Mouse (Mus musculus): Measurements from ENCODE around the gene Il11ra1. TPM values are rescaled to one million over a fixed set of nuclear protein-coding genes. Genes with fewer than 3 reads are reported as not detected.
A peak's percentile ranks its signal among the peaks of the same experiment; 100 is the strongest.

Gene Il11ra1
- polyA plus RNA-seq, 1 experiment = 32.5 TPM

DNA sequence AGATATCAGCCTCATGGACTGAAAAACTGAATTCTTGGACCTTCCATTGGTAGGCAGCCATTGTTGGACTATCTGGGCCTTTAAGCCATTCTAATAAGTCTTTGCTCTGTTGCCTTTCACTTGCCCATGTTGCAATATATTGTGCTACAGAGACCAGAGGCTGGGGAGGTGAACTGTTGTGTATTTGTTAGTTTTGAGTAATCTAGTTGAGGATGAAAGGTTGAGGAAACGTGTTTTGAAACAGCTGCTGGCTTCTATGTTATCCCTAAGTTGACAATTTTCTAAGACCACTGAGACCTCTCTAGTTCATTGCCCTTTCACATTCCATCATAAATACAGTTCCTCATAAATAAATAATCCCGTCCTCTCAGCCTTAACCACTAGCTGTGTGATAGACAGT, 44.3 kb downstream of the Il11ra1 start:
- DNase-seq (ENCODE audit: low read depth) = no peak
- TF ChIP-seq CTCF (IDR thresholded peaks at IDR 0.05; ENCODE audit: borderline replicate concordance, extremely low read depth, insufficient read depth, insufficient read length) (no peak), POLR2A (IDR thresholded peaks at IDR 0.05; ENCODE audit: borderline replicate concordance, extremely low read depth, insufficient read depth, insufficient read length, poor library complexity, severe bottlenecking) (no peak)

DNA sequence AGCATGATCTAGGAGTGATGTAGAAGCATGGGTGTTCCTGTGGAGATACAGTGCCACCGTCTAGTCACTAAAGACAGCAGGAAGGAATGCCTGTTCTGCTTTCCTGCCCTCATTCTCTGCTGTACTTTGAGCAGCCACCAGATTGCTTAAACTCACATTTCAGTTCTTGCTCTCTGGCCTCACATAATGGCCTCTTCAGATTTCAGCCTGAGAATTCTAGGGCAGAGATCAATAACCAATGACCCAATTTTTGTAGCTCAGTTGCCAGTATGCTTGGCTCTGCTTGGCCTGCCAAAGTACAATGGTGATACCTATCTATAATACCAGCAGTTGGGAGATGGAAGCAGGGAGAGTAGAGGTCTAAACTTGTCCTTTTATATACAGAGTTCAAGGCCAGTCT, 45.2 kb downstream of the Il11ra1 start:
- no peak for TF ChIP-seq POLR2A (IDR thresholded peaks at IDR 0.05; ENCODE audit: borderline replicate concordance, extremely low read depth, insufficient read depth, insufficient read length, poor library complexity, severe bottlenecking)
- no peak for TF ChIP-seq CTCF (IDR thresholded peaks at IDR 0.05; ENCODE audit: borderline replicate concordance, extremely low read depth, insufficient read depth, insufficient read length)

DNA sequence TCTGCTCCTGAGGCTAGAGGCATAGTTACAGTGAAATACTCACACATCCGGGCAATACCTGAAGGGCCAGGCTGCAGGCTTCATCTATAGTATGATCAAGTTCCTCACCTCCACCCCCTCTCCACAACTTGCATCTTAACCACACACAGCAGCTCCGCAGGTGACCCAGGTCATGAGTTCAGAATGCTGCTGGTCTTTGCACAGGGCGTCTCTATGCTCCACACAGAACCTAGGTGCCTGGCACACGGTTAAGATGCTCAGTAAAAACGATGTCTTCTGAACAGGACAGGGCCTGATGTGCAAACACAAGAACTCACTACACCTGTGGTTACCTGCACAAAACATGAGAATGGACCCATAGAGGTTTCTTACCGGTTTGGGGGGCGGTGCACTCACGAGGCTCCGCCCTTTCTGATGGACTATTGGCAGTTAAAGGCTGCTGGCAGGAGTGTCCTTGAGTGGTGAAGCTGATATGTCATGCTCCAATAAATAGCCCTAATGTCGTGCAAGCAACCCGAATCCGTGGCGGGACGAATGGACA, 55.1 kb downstream of the Il11ra1 start, which contains the start of gene Galt:
Gene Galt, plus strand, starts transcription at position 432 of the 541 bp plus-strand sequence.
- no peak for TF ChIP-seq CTCF (IDR thresholded peaks at IDR 0.05; ENCODE audit: borderline replicate concordance, extremely low read depth, insufficient read depth, insufficient read length)
- no peak for TF ChIP-seq POLR2A (IDR thresholded peaks at IDR 0.05; ENCODE audit: borderline replicate concordance, extremely low read depth, insufficient read depth, insufficient read length, poor library complexity, severe bottlenecking)
- no peak for DNase-seq (ENCODE audit: low read depth)

More for the DNA sequence above, 45.2 kb downstream of the Il11ra1 start:
- DNase-seq (ENCODE audit: low read depth) = no peak

- TF ChIP-seq POLR2A (IDR thresholded peaks at IDR 0.05; ENCODE audit: borderline replicate concordance, extremely low read depth, insufficient read depth, insufficient read length, poor library complexity, severe bottlenecking) (no peak), CTCF (IDR thresholded peaks at IDR 0.05; ENCODE audit: borderline replicate concordance, extremely low read depth, insufficient read depth, insufficient read length) (peak; percentile 88)
- peak; percentile 87 for DNase-seq (ENCODE audit: low read depth)
Observed at GRCm38 (mm10) chr4:41755338-41756305, 55.8 kb downstream of the Il11ra1 start, which contains the start of gene Sigmar1. Sigmar1 (minus strand) TSS chr4:41756157.

DNA sequence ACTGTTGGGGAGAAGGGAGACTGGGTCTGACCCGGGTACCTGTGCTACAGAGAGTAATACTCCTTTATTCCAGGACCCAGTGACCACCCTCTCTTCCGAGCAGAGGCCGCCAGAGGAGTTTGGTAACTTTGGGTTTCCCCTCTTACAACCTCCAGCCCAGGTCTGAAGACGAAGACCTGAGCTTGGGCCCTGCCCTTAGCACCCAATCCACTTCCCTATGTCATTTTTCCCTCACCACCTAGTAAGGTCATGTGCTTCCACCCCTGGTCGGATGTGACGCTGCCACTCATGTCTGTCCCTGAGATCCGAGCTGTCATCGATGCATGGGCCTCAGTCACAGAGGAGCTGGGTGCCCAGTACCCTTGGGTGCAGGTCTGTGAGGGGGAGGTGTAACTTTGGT, 56.7 kb downstream of the Il11ra1 start:
- TF ChIP-seq POLR2A (IDR thresholded peaks at IDR 0.05; ENCODE audit: borderline replicate concordance, extremely low read depth, insufficient read depth, insufficient read length, poor library complexity, severe bottlenecking) = no peak
- TF ChIP-seq CTCF (IDR thresholded peaks at IDR 0.05; ENCODE audit: borderline replicate concordance, extremely low read depth, insufficient read depth, insufficient read length) = no peak
- DNase-seq (ENCODE audit: low read depth) = no peak

DNA sequence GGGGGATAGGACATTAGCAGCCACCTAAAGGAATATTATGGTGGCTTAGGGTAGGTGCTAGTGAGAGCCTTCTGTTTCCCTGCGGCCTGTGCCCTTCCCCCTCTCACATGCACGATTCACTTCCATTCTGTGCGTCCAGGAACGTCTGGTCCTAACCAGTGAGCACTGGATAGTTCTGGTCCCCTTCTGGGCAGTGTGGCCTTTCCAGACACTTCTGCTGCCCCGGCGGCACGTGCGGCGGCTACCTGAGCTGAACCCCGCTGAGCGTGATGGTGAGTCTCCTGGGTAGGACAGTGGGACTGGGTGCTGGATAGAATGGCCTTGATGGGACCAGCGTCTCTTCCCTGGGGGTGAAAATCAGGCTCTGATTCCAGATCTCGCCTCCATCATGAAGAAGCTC, 57.5 kb downstream of the Il11ra1 start:
- TF ChIP-seq CTCF (IDR thresholded peaks at IDR 0.05; ENCODE audit: borderline replicate concordance, extremely low read depth, insufficient read depth, insufficient read length) (no peak), POLR2A (IDR thresholded peaks at IDR 0.05; ENCODE audit: borderline replicate concordance, extremely low read depth, insufficient read depth, insufficient read length, poor library complexity, severe bottlenecking) (no peak)
- DNase-seq (ENCODE audit: low read depth) = no peak

DNA sequence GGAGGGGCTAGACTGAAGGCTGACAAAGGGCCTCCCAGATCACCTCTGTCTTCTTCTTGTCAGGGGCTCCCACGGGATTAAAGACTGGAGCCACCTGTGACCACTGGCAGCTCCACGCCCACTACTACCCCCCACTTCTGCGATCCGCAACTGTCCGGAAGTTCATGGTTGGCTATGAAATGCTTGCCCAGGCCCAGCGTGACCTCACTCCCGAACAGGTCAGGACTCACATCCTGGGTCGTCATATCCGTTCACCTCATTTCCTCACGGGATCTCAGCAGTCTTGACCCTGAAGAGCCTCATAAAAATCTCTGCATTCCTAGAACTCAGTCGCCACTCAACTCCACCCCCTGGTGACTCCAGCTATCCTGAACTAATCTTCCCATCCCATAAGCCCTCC, 58.2 kb downstream of the Il11ra1 start:
- no peak for TF ChIP-seq CTCF (IDR thresholded peaks at IDR 0.05; ENCODE audit: borderline replicate concordance, extremely low read depth, insufficient read depth, insufficient read length)
- no peak for TF ChIP-seq POLR2A (IDR thresholded peaks at IDR 0.05; ENCODE audit: borderline replicate concordance, extremely low read depth, insufficient read depth, insufficient read length, poor library complexity, severe bottlenecking)
- no peak for DNase-seq (ENCODE audit: low read depth)

DNA sequence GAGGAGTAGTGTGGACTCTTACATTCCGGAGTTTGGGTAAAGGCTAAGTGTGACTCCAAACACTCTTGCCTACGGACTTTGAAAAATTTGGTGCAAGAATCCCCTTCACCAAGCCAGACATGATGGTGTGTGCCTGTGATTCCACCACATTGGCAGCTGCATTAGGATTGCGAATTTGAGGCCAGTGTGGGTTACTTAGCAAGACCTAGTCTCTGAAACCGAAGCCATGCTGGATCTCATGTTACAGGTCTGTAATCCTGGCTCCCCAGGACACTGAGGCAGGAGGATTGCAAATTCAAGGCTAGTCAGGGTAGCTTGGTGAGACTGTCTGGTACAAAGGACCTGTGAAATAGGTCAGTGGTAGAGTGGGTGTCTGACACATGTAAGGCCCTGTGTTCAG, 58.9 kb downstream of the Il11ra1 start:
- no peak for TF ChIP-seq POLR2A (IDR thresholded peaks at IDR 0.05; ENCODE audit: borderline replicate concordance, extremely low read depth, insufficient read depth, insufficient read length, poor library complexity, severe bottlenecking)
- no peak for TF ChIP-seq CTCF (IDR thresholded peaks at IDR 0.05; ENCODE audit: borderline replicate concordance, extremely low read depth, insufficient read depth, insufficient read length)
- DNase-seq (ENCODE audit: low read depth) = no peak

GRCm38 (mm10) chr4:41759206-41759605, 59.4 kb downstream of the Il11ra1 start:
- no peak for DNase-seq (ENCODE audit: low read depth)
- TF ChIP-seq CTCF (IDR thresholded peaks at IDR 0.05; ENCODE audit: borderline replicate concordance, extremely low read depth, insufficient read depth, insufficient read length) = no peak
- TF ChIP-seq POLR2A (IDR thresholded peaks at IDR 0.05; ENCODE audit: borderline replicate concordance, extremely low read depth, insufficient read depth, insufficient read length, poor library complexity, severe bottlenecking) = no peak

- DNase-seq (ENCODE audit: low read depth) = no peak
Observed at GRCm38 (mm10) chr4:41759656-41760287, 60.0 kb downstream of the Il11ra1 start.

DNA sequence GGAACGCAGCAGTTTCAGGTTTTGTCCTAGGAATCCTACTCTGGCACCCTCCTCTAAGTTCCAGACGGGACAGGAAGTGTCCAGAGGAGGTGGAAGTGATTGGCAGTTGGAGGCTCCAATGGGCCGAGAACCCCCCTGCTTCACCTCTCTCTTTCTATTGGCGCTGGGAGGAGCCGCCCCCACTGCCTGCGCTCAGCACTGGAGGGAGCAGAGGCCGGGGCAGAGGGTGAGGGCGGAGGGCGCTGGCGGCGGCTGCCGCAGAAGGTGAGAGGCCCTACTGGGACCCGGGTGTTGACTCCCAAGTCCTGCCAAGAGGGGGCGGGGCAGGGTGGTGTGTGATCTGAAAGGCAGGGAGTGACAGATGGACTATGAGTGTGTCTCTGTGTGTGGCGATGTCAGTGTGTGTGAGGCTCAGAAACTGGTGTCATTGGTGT, 60.5 kb downstream of the Il11ra1 start:
- 0 out of 2 replicates have a peak, but pooled peaks have one; percentile 28 for TF ChIP-seq POLR2A (IDR thresholded peaks at IDR 0.05; ENCODE audit: borderline replicate concordance, extremely low read depth, insufficient read depth, insufficient read length, poor library complexity, severe bottlenecking)
- TF ChIP-seq CTCF (IDR thresholded peaks at IDR 0.05; ENCODE audit: borderline replicate concordance, extremely low read depth, insufficient read depth, insufficient read length) = no peak
- peak; percentile 89 for DNase-seq (ENCODE audit: low read depth)

More at GRCm38 (mm10) chr4:41759656-41760287, 60.0 kb downstream of the Il11ra1 start:
- TF ChIP-seq CTCF (IDR thresholded peaks at IDR 0.05; ENCODE audit: borderline replicate concordance, extremely low read depth, insufficient read depth, insufficient read length) = no peak
- TF ChIP-seq POLR2A (IDR thresholded peaks at IDR 0.05; ENCODE audit: borderline replicate concordance, extremely low read depth, insufficient read depth, insufficient read length, poor library complexity, severe bottlenecking) = no peak

All from brain, embryonic 14.5 days (tissue).